Mouse (Mus musculus) MEL (cell line): ENCODE measurements around the gene Szrd1. TPM values are rescaled to one million over a fixed set of nuclear protein-coding genes. Genes with fewer than 3 reads are reported as not detected.

Experiments used
- DNase-seq: peaks from one replicate; pipeline ENCODE4 v3.0.0; 2011; ENCODE audit warnings: low read depth, low spot score
- H3K27ac ChIP-seq: 2 replicates; pipeline ENCODE4 v1.5.1; 2012; ENCODE audit warnings: low read depth, mild to moderate bottlenecking, control low read depth, low read length, moderate library complexity; ENCODE audit not compliant: control insufficient read depth
- H3K27me3 ChIP-seq, 2 experiments: fragments of 150-350 bp in 1 of 2; sonication (generic) in 1 of 2; 2 replicates each; pipeline ENCODE4 v1.6.1; 2012; ENCODE audit warnings: low read length in 2 of 2, mild to moderate bottlenecking in 2 of 2, improper control_type of control experiment in 1 of 2, moderate library complexity in 1 of 2; ENCODE audit not compliant: insufficient read depth in 2 of 2, control insufficient read depth in 1 of 2
- H3K36me3 ChIP-seq, 2 experiments: 2 replicates each; pipeline ENCODE4 v1.6.1; 2012 to 2014; ENCODE audit warnings: low read length in 2 of 2, improper control_type of control experiment in 1 of 2, inconsistent platforms in 1 of 2, mild to moderate bottlenecking in 1 of 2; ENCODE audit not compliant: insufficient read depth in 2 of 2, control insufficient read depth in 1 of 2
- H3K4me1 ChIP-seq, 2 experiments: fragments of 150-350 bp in 1 of 2; sonication (generic) in 1 of 2; 2 replicates each; pipeline ENCODE4 v1.6.1; 2012; ENCODE audit warnings: low read length in 2 of 2, improper control_type of control experiment in 1 of 2, mild to moderate bottlenecking in 1 of 2; ENCODE audit not compliant: insufficient read depth in 2 of 2, control insufficient read depth in 1 of 2
- H3K4me3 ChIP-seq, 2 experiments: fragments of 150-350 bp in 1 of 2; sonication (generic) in 1 of 2; 2 replicates each; pipeline ENCODE4 v1.5.1; 2012; ENCODE audit warnings: low read depth in 2 of 2, low read length in 2 of 2, mild to moderate bottlenecking in 2 of 2, moderate library complexity in 2 of 2, control low read depth in 1 of 2, improper control_type of control experiment in 1 of 2; ENCODE audit not compliant: control insufficient read depth in 1 of 2, insufficient read depth in 1 of 2
- H3K79me2 ChIP-seq: 2 replicates; pipeline ENCODE4 v1.6.1; 2012; ENCODE audit warnings: mild to moderate bottlenecking, low read length, moderate library complexity; ENCODE audit not compliant: control insufficient read depth, poor library complexity, insufficient read depth
- H3K9ac ChIP-seq: 2 replicates; pipeline ENCODE4 v1.6.1; 2012; ENCODE audit warnings: low read depth, mild to moderate bottlenecking, control low read depth, low read length, moderate library complexity; ENCODE audit not compliant: control insufficient read depth, poor library complexity, severe bottlenecking
- H3K9me3 ChIP-seq: fragments of 150-350 bp; sonication (generic); replicated peaks from 2 replicates; pipeline ENCODE4 v1.6.1; 2012; ENCODE audit warnings: mild to moderate bottlenecking, low read length, improper control_type of control experiment, moderate library complexity; ENCODE audit not compliant: insufficient read depth
- CHD2 ChIP-seq: IDR thresholded peaks from 2 replicates; pipeline ENCODE4 v1.6.1; 2011; ENCODE audit warnings: low read length, improper control_type of control experiment
- CTCF ChIP-seq, 3 experiments: IDR thresholded peaks in 2 of 3; conservative IDR thresholded peaks in 1 of 3; 2 replicates each; pipeline ENCODE4 v1.5.1; 2011 to 2012; ENCODE audit warnings: low read length in 3 of 3, low read depth in 2 of 3, mild to moderate bottlenecking in 2 of 3, improper control_type of control experiment in 1 of 3, inconsistent platforms in 1 of 3, mixed read lengths in 1 of 3, moderate library complexity in 1 of 3; ENCODE audit not compliant: control insufficient read depth in 1 of 3, insufficient read depth in 1 of 3, poor library complexity in 1 of 3, severe bottlenecking in 1 of 3
- E2F4 ChIP-seq: IDR thresholded peaks from 2 replicates; pipeline ENCODE4 v1.6.1; 2011; ENCODE audit warnings: low read depth, low read length, improper control_type of control experiment, borderline replicate concordance
- ELF1 ChIP-seq: IDR thresholded peaks from 2 replicates; pipeline ENCODE4 v1.6.1; 2014; ENCODE audit warnings: low read depth, mild to moderate bottlenecking, inconsistent platforms, low read length, improper control_type of control experiment, moderate library complexity
- EP300 ChIP-seq, 2 experiments: IDR thresholded peaks; 2 replicates each; pipeline ENCODE4 v1.6.1; 2011; ENCODE audit warnings: improper control_type of control experiment in 2 of 2, low read length in 2 of 2, low read depth in 1 of 2, mild to moderate bottlenecking in 1 of 2
- ETS1 ChIP-seq: IDR thresholded peaks from 2 replicates; pipeline ENCODE4 v1.6.1; 2012; ENCODE audit warnings: low read depth, mild to moderate bottlenecking, inconsistent platforms, low read length, improper control_type of control experiment, moderate library complexity
- GABPA ChIP-seq: IDR thresholded peaks from 2 replicates; pipeline ENCODE4 v1.6.1; 2012; ENCODE audit warnings: low read depth, mild to moderate bottlenecking, inconsistent platforms, low read length, improper control_type of control experiment, moderate library complexity
- GATA1 ChIP-seq: IDR thresholded peaks from 2 replicates; pipeline ENCODE4 v1.6.1; 2011; ENCODE audit warnings: low read depth, low read length, improper control_type of control experiment
- HCFC1 ChIP-seq: IDR thresholded peaks from 2 replicates; pipeline ENCODE4 v1.6.1; 2012; ENCODE audit warnings: low read depth, mild to moderate bottlenecking, inconsistent platforms, low read length, improper control_type of control experiment, moderate library complexity
- MAFK ChIP-seq: IDR thresholded peaks from 2 replicates; pipeline ENCODE4 v1.6.1; 2011; ENCODE audit warnings: low read depth, mild to moderate bottlenecking, low read length, improper control_type of control experiment, borderline replicate concordance
- MEF2A ChIP-seq: IDR thresholded peaks from 2 replicates; pipeline ENCODE4 v1.6.1; 2014; ENCODE audit warnings: low read depth, mild to moderate bottlenecking, inconsistent platforms, low read length, improper control_type of control experiment; ENCODE audit not compliant: poor library complexity, insufficient replicate concordance, severe bottlenecking; ENCODE audit errors: extremely low read depth
- MXI1 ChIP-seq: IDR thresholded peaks from 2 replicates; pipeline ENCODE4 v1.6.1; 2011; ENCODE audit warnings: mild to moderate bottlenecking, low read depth, low read length, improper control_type of control experiment
- MYB ChIP-seq: IDR thresholded peaks from 2 replicates; pipeline ENCODE4 v1.6.1; 2011; ENCODE audit warnings: mild to moderate bottlenecking, low read depth, low read length, improper control_type of control experiment
- NELFE ChIP-seq: IDR thresholded peaks from 2 replicates; pipeline ENCODE4 v1.6.1; 2011; ENCODE audit warnings: low read depth, low read length, improper control_type of control experiment
- NRF1 ChIP-seq: IDR thresholded peaks from 2 replicates; pipeline ENCODE4 v1.6.1; 2014; ENCODE audit warnings: low read depth, mild to moderate bottlenecking, inconsistent platforms, low read length, improper control_type of control experiment, moderate library complexity; ENCODE audit not compliant: poor library complexity, insufficient read depth, severe bottlenecking
- POLR2A ChIP-seq, 2 experiments: IDR thresholded peaks; 2 replicates each; pipeline ENCODE4 v1.6.1; 2011 to 2012; ENCODE audit warnings: low read length in 2 of 2, mild to moderate bottlenecking in 2 of 2, control low read depth in 1 of 2, improper control_type of control experiment in 1 of 2, low read depth in 1 of 2, moderate library complexity in 1 of 2; ENCODE audit not compliant: control insufficient read depth in 1 of 2, insufficient read depth in 1 of 2, poor library complexity in 1 of 2
- POLR2AphosphoS2 ChIP-seq: IDR thresholded peaks from 2 replicates; pipeline ENCODE4 v1.6.1; 2011; ENCODE audit warnings: low read length, improper control_type of control experiment
- POLR2AphosphoS5 ChIP-seq: IDR thresholded peaks from 2 replicates; pipeline ENCODE4 v1.6.1; 2012; ENCODE audit warnings: low read depth, borderline replicate concordance, mild to moderate bottlenecking, inconsistent platforms, low read length, moderate library complexity, mixed read lengths
- RAD21 ChIP-seq: IDR thresholded peaks from 2 replicates; pipeline ENCODE4 v1.6.1; 2011; ENCODE audit warnings: mild to moderate bottlenecking, low read depth, low read length, improper control_type of control experiment
- RCOR1 ChIP-seq: IDR thresholded peaks from 2 replicates; pipeline ENCODE4 v1.6.1; 2012; ENCODE audit warnings: low read depth, mild to moderate bottlenecking, inconsistent platforms, low read length, improper control_type of control experiment
- SIN3A ChIP-seq: IDR thresholded peaks from 2 replicates; pipeline ENCODE4 v1.6.1; 2012; ENCODE audit warnings: low read length, improper control_type of control experiment, inconsistent platforms
- TAL1 ChIP-seq: IDR thresholded peaks from 2 replicates; pipeline ENCODE4 v1.6.1; 2012; ENCODE audit warnings: mild to moderate bottlenecking, inconsistent platforms, low read length, moderate library complexity, mixed read lengths
- TBP ChIP-seq: IDR thresholded peaks from 2 replicates; pipeline ENCODE4 v1.8.0; 2011; ENCODE audit warnings: low read depth, low read length, improper control_type of control experiment
- USF1 ChIP-seq: IDR thresholded peaks from 2 replicates; pipeline ENCODE4 v1.6.1; 2014; ENCODE audit warnings: low read depth, mild to moderate bottlenecking, inconsistent platforms, low read length, improper control_type of control experiment, moderate library complexity
- USF2 ChIP-seq, 2 experiments: IDR thresholded peaks; 2 replicates each; pipeline ENCODE4 v1.6.1; 2011 to 2012; ENCODE audit warnings: improper control_type of control experiment in 2 of 2, low read length in 2 of 2, borderline replicate concordance in 1 of 2, inconsistent platforms in 1 of 2, low read depth in 1 of 2, mild to moderate bottlenecking in 1 of 2; ENCODE audit not compliant: insufficient read depth in 1 of 2
- ZC3H11A ChIP-seq: IDR thresholded peaks from 2 replicates; pipeline ENCODE4 v1.6.1; 2012; ENCODE audit warnings: low read depth, mild to moderate bottlenecking, inconsistent platforms, low read length, improper control_type of control experiment
- ZKSCAN1 ChIP-seq: IDR thresholded peaks from 2 replicates; pipeline ENCODE4 v1.6.1; 2012; ENCODE audit warnings: low read depth, mild to moderate bottlenecking, inconsistent platforms, low read length, improper control_type of control experiment, moderate library complexity
- ZMIZ1 ChIP-seq: IDR thresholded peaks from 2 replicates; pipeline ENCODE4 v1.6.1; 2012; ENCODE audit warnings: low read depth, mild to moderate bottlenecking, inconsistent platforms, low read length, improper control_type of control experiment, moderate library complexity
- polyA plus RNA-seq, 2 experiments: library from polyadenylated mRNA; stranded (reverse) in 1 of 2; unstranded in 1 of 2; fragments of >175 nt in 1 of 2; fragments of >200 nt in 1 of 2; gene quantifications; 2 replicates each; pipeline versions ENCODE4 v1.2.1 to v1.2.4; 2012; ENCODE audit warnings: low replicate concordance in 2 of 2, low read depth in 1 of 2; ENCODE audit not compliant: insufficient read length in 2 of 2, insufficient read depth in 1 of 2, missing spikeins in 1 of 2
- total RNA-seq: library from RNA; depleted of rRNA; stranded (reverse); fragments of 300-350 nt; gene quantifications from 2 replicates; pipeline ENCODE4 v1.2.3, GENCODE M21; 2012

Szrd1 gene
- total and polyA plus RNA-seq, 3 experiments: 63.0 to 137 TPM; not detected in 1

- TF ChIP-seq ZC3H11A (no peak), EP300 (IDR thresholded peaks at IDR 0.05; ENCODE audit: low read depth in 1 of 2, low read length in 2 of 2) (no peak), HCFC1 (no peak), ETS1 (no peak), GATA1 (no peak), RCOR1 (no peak), ZKSCAN1 (no peak), USF1 (no peak), E2F4 (no peak), MEF2A (no peak), ZMIZ1 (no peak), NELFE (no peak), TAL1 (no peak), MYB (no peak), NRF1 (no peak), RAD21 (no peak)
- Histone ChIP-seq H3K4me1 (peaks cover 17 to 37% of the 10 kb centered on the region in 2 experiments), H3K9ac (no peak overlapping the region; the same call in 1 of the 2 replicates), H3K79me2 (peaks cover 43% of the 10 kb centered on the region), H3K4me3 (no peak overlapping the region), H3K36me3 (peaks cover 3 to 36% of the 10 kb centered on the region in 2 experiments; a peak in 3 of 4 replicates), H3K27me3 (no peaks in the 10 kb centered on the region), H3K27ac (no peak overlapping the region), H3K9me3 (no peaks in the 10 kb centered on the region)
- no peak for DNase-seq
These were observed 19.0 kb upstream of the Szrd1 start for GRCm38 (mm10) chr4:141158609-141159008.

- no peak for DNase-seq
- H3K4me3 ChIP-seq: no peak overlapping the region
- H3K79me2 ChIP-seq: peaks cover 41% of the 10 kb centered on the region
- TF ChIP-seq MYB: no peak
- no peak for TF ChIP-seq POLR2AphosphoS5
- TF ChIP-seq MEF2A: no peak
- no peak for TF ChIP-seq GATA1
- no peak for TF ChIP-seq CHD2
- no peak for TF ChIP-seq GABPA
- TF ChIP-seq ZKSCAN1: no peak
- TF ChIP-seq SIN3A: no peak
- no peak for TF ChIP-seq POLR2AphosphoS2
- no peak for TF ChIP-seq POLR2A (IDR thresholded peaks at IDR 0.05; ENCODE audit: control insufficient read depth in 1 of 2, insufficient read depth in 1 of 2, low read depth in 1 of 2, low read length in 2 of 2, poor library complexity in 1 of 2)
- no peak for TF ChIP-seq MXI1
- no peak for TF ChIP-seq ELF1
- TF ChIP-seq MAFK: no peak
- TF ChIP-seq TBP: no peak
- no peak for TF ChIP-seq HCFC1
- TF ChIP-seq USF2 (IDR thresholded peaks at IDR 0.05; ENCODE audit: borderline replicate concordance in 1 of 2, insufficient read depth in 1 of 2, low read depth in 1 of 2, low read length in 2 of 2): no peak
- TF ChIP-seq CTCF (IDR thresholded peaks at IDR 0.05 in 2 of 3, conservative IDR thresholded peaks at IDR 0.05 in 1 of 3; ENCODE audit: control insufficient read depth in 1 of 3, insufficient read depth in 1 of 3, low read depth in 2 of 3, low read length in 3 of 3, poor library complexity in 1 of 3, severe bottlenecking in 1 of 3): no peak
- peaks cover 0 to 36% of the 10 kb centered on the region in 2 experiments; a peak in 2 of 4 replicates for H3K36me3 ChIP-seq
- H3K27me3 ChIP-seq: no peaks in the 10 kb centered on the region
- peaks cover 17 to 37% of the 10 kb centered on the region in 2 experiments for H3K4me1 ChIP-seq
- no peak overlapping the region for H3K27ac ChIP-seq
- no peaks in the 10 kb centered on the region for H3K9me3 ChIP-seq
- no peak overlapping the region for H3K9ac ChIP-seq
These were observed 17.9 kb upstream of the Szrd1 start for GRCm38 (mm10) chr4:141157485-141157884.
